Mouse (Mus musculus) cerebellum, adult 8-10 months (tissue): ENCODE measurements at regions not wholly inside any gene's neighbourhood (a gene's known extent, or its start where the extent isn't known, plus 50 kb on each side); places are given as distances from the start of the nearest gene placed in this dataset.

Experiments used
- DNase-seq: peaks from one replicate; pipeline ENCODE4 v3.0.0; 2022

DNA sequence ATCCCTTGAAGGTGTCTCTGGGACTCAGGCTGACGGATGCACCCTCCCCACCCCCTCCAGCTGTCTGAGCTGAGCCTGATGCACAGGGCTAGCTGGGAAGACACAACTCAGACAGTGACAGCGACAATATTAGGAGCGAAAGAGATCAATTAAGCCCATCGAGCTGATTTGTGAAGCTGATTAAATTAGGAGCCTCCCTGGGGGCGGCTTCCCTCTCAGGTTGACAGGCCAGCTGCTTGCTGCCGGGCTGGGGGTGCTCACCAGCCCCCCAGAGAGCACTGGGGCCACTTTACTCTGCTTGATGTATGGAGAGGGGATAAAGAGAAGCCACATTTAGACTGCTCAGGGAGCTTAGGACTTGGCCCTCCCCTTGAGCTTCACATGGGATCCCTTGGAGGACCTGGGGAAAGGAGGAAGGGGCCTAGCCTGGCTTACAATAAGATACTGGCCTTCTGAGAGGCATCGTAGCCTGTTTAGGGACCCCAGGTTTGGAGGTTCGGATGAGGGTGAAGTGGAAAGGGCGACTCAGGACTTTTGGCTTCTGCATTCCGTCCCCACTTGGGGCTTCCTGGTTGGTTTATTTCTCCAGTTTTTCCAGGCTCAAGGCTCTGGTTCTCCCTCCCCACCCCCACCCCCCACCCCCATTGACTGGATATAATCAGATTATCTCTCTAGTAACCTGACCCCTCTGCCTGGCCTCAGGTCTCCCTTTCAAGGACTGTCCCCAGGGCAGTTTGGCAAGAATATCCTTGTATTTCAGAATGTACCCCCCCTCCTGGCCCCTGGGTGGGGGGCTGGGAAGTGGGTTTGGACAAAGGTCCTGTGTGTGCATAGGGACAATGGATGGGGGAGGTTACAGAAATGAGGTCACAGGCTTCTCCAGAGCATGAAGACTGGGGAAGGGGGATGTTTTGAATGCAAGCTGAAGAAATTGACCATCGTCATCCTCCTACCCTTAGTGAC is 283.4 kb downstream of the Rps24 start:
- no peak for DNase-seq

DNA sequence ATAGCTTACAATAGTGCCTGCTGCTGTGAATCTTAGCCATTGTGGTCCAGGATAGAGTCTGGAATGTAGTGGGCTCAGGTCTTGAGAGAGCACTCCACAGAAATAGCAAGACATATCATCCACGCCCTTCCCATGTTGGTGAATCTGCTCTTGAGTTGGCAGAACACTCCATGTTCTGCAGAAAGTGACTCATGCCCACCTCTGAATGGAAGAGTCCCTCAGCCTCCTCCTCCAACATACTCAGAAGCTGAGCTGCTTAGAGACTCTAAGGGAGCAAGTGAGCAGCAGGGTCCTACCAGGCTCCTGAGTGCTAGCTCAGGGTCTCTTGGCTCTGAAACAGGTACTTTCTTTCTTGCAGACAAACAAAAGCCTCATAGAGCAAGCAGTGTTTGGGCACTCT is 284.7 kb downstream of the Rps24 start:
- no peak for DNase-seq

DNA sequence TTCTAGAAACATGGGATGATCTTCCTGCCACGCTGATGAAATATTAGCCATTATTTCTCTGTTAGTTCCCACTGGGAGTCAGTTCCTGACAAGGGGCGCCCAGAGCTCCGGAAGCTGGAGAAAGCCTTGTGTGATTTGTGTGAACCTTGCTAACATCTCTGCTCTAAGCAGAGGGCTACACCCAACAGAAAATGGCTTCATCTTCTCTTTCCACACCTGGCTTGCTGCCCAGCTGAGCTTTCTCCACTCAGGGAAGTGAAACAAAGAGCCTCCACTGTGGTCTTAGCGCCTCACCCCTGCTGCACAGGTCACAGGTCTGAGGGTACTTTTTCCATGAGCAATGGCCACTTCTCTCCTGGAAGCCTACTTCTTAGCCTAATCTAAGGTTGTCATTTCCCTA is 285.2 kb downstream of the Rps24 start:
- DNase-seq = no peak

DNA sequence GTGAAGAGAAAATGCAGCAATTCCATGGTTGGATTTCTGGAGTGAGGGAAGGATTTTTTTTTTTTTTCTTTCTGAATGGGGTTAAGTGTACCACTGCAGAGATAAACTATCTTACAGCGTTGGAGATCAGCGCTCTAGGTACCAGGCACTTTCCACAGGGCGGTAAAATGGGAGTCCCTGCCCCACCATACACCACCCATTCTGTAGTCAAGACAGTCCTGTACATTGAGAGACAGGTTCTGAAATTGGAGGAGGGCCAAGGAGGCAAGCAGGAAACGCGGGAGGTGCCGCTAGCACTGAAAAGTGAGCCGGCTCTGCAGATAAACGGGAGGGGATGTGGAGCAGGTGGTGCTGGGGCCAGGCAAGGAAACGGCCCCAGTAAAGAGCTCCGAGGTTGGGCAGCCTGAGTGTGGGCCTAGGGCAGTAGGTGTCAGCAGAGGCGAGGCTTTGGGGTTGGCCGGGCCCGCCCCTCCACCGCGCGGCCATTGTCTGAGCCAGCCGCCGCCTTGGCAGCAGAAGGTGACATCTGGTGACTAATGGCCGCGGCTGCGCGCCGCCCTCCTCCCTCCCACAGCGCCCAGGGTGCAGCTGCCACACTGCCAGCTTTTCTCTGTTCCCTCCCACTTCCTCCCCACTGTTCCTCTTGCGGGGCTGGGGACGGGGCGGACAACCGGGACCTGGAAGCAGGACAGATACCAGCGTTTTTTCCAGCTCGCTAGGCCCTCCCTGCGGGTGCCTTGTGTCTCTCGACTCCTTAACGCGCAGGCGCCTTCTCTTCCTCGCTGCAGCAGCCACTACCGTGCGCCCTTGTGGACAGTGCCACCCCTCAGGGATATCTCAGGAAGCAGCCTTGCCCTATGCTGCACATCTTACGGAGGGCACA is 292.1 kb downstream of the Rps24 start:
- DNase-seq = peak; percentile 94

DNA sequence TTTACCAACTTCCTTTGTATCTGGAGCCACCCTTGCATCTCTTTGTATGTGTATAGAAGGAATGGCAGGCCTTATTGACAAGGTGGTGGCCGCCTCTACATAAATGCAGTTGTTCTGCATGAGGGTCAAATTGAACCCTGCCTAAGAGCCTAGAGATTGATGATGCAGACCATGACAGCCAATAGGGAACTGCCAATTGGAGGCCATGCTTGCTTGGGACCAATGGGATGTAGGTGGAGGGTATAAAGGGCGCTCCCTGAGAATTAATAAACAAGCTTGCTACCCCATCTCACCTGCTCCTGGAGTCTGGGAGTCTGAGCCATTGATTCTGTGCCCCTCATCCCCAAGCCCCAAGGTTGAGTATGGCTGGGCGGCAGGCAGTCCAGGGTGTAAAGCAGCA is 294.7 kb downstream of the Rps24 start:
- DNase-seq = no peak

DNA sequence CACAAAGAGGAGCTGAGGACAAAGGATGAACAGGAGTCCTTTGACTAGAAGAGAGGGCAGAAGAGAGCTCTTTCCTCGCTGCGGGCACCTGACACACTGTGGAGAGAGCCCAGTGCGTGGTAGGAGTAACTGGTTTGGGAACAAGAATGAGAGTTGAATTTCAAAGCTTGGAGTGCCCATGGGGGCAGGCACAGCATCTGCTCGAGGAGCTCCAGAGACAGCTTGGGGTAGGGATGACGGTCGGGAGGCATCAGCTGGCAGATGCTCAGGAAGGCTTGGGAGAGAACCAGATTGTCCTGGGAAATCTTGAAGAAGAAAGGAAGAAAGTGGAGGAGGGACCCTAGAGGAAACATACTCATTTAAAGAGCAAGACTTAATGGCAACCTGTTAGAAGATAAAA is 297.0 kb downstream of the Rps24 start:
- no peak for DNase-seq

DNA sequence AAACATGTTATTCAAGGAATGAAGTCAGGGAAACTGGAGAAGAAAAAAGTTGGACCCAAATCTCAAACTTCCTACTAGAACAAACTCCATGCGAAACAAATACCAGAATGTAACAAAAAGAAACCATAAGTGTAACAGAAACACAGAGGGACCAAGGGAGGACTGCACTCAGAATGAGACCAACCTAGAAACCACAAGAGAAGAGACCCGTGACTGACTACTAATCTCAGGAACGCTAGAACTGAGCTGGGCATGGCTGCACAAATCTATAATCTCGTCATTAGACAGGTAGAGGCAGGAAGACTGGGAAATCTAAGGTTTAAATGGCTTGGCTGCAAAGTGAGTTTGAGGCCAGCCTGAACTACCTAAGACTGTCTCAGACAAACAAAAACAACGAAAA is 298.5 kb downstream of the Rps24 start:
- DNase-seq = no peak

DNA sequence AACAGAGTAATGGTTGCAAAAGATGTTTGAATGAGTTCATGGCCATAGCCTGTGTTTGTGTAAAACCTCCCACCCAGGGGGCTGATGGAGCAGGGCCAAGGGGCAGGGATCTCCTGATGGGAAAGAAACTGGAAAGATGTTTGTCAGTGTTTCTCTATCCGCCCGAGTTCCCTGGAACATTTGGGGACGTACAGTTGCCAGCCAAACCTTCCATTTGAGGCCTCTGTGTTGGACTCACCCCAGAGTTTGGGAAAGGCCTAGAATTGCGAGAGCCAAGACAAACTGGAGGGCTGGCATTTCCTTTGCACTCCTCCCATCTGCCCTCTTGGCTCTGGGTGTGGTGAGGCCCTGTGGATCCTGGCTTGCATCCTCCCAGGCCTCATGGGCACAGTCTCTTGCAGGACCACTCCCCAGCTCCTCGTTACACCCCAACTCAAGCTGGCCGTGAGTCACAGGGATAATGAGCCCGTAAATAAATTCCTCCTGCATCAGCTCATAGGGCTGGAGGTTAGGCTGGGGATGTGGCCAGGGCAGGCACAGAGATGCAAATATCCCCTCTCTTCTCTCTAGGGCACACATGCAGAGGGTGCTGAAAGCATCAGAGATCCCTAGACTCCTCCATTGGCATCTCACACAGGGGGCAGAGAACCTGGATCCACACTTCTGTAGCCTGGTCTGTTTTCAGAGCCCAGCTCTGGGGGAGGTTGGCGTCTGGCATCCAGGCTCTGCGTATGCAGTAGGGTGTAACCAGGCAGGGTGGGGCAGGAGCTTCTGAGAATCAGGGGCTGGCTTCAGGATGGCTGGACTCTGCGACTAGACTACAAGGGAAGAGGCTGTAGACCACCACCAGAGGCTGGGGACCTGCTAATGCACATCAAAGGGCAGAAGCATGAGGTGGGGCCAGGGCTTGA is 306.7 kb downstream of the Rps24 start:
- DNase-seq = peak; percentile 85

DNA sequence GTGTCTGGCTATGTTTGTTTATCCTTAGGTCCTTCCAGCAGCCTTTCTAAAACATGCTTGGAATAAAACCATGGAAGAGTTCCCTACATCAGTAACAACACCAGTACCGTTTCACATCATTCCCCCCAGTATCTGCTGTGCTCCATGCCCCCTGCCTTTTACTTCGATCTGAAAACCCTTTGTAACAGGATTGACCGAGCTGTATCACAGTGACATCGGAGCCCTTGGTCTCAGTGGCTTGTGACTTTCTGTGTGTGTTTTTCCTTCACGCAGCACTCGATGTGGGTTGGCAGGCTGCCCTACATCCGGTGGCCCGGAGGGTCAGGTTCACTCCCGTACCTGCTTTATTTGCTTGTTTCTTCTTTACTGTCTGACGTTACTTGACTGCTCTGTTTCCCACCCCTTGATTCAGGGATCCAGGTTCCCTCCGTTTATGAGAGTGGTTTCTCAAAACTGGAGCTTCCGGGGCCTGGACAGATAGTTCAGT is 307.5 kb downstream of the Rps24 start:
- peak; percentile 36 for DNase-seq

DNA sequence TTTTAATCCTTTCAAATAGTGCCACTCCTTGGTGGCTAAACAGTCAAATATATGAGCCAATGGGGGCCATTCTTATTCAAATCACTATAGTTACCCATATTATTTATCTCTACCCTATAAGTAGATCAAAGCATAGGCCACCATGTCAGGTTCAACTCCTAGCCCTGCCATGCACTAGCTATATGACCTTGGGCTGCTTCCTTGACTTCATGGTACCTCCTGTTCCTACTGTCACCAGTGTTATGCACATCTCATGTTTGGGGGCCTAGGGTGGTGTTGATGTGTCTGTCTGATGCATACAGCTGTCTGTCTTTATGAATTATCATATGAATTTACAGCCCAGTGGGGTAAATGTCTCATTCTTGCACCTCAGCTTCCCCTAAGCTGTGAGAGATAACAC is 310.6 kb downstream of the Rps24 start:
- no peak for DNase-seq

DNA sequence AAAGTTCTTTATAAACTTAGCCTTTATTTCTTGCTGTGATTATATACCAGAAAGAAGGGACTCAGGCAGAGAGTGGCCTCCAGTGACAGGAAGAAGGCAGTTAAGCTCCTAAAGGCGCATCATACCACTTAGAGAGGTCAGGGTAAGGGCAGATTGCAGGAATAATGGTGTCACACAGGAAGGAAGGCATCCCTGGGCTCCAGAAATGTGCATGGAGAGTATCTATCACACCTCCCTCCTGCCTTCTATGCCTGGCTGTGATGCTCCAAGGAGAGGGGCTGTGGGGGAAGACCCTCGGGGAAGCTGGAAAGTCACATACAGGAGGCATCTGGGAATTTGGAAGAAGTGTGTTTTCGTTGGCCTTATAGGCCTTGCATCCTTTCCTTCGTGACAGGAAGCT is 311.1 kb downstream of the Rps24 start:
- DNase-seq = no peak

DNA sequence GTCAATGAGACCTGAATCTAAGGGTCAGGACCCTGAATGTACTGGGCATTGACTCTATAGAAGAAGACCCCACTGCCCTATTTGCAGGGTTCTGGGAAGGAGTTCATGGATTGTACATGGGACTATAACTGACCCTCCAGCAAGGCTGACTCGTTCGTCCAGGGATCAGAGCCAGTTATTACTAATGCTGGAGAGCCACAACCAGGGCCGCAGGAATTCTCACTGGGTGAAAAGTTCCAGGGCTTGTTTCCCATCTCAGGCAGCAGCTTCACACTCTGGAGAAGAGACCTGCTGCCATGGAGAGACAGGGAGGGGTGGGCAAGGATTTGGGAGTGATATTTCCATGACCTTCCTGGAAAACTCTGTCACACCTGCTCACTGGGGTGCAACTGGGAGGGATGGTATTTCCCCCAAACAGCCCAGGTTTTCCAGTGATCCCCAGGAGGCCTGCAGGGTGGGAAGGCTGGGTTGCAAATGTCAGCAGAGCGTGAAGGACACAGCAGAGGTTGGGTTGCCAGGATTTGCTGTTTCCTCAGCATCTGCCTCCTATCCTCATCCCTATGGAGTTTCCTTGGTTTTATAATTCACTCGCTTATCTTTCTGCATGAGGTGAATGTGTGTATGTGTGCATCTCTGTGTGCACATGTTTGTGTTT is 316.2 kb downstream of the Rps24 start:
- no peak for DNase-seq

DNA sequence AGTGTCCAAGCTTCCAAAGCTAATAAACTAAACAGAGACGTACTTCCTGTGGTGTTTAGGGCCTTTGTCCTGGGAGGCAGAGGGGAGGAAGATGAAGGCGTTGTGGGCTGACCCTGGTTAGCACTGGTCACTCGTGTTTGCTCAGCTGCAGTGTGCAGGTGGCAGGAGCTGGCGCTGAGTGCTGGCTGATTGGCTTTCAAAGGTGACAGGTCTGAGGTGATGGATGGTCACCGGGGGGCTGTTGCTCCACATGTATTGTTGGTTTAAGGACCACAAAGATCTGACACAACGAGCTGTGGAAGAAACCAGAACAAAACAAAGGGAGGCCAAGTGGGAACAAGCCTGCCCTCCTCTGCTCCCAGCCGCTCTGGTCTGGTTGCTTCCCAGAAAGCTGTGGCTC is 320.1 kb downstream of the Rps24 start:
- no peak for DNase-seq

DNA sequence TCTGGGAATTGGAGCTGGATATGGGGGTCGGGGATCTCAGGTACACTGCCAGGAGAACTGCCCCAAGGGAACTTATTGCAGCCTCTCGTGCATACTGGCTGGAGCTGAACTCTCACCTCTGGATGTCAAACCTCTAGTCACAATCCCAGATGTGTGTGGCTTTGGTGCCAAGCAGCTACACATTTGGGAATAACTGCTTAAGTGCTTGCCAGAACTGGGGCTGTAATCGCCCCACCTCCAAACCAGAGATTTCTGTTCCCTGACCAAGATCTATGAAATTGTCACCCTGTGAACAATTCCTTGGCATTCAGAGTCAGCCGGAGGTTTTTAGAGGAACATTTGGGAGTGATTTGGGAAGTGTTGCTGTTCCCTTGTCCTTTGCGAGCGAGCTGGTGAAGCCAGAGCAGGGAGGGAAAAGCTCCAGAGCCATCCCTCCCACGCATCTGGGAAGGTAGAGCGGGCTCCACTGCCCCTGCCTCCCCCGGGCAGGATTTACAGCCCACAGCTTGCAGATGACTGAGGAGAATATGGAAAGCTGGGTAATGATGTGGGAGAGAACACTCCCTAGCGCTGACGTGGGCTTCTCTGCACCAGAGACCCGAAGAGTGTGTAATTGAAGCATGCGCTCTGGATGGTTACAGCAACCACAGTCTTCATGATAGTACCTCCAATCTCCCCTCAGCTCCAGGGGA is 336.1 kb downstream of the Rps24 start:
- no peak for DNase-seq

DNA sequence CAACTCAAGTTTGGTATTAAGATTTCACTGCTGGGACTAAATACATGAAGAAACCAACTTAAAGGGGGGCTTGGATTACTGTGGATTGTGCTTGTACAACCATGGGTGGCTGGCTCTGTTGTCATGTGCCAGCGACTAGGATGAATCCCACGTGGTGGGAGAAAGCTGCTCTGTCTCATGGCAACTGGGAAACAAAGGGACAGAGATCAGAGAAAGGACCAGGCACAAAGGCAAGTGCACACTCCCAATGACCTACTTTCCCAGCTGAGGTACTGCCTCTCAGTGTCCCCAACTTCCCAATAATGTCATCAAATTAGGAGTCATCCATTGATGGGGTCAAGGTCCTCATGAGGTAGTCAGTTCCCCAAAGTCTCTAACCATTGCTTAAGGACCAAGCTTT is 337.4 kb downstream of the Rps24 start:
- DNase-seq = no peak

DNA sequence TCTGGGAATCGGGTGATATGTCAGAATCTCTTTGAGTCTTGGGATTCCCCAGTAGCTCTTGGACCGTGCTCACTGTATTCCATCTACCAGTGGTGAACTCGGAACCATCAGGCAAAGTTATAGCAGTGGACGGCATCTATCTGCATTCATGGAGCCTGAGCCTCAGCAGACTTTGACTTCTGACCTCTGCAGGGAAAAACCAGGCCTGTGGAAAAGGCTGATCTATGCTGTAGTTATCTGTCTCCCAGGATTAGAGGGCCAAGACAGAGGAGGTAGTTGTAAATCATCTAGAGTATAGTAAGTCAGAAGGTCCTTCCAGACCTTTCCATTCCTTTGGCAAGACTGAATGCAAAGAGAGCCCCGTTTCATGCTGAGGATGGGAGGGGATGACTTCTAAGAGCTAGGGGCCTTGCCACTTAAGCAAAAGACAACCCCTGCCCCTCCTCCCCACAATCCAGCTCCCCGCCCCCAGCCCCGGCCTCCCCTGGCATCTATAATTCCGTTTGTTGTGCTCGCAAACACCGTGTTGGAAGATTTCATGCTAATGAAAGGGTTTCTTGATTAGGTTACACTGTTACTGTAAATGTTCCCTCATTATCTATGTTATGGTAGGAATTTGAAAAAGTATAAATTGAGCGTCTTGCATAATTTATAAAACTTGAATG is 338.9 kb downstream of the Rps24 start:
- no peak for DNase-seq

DNA sequence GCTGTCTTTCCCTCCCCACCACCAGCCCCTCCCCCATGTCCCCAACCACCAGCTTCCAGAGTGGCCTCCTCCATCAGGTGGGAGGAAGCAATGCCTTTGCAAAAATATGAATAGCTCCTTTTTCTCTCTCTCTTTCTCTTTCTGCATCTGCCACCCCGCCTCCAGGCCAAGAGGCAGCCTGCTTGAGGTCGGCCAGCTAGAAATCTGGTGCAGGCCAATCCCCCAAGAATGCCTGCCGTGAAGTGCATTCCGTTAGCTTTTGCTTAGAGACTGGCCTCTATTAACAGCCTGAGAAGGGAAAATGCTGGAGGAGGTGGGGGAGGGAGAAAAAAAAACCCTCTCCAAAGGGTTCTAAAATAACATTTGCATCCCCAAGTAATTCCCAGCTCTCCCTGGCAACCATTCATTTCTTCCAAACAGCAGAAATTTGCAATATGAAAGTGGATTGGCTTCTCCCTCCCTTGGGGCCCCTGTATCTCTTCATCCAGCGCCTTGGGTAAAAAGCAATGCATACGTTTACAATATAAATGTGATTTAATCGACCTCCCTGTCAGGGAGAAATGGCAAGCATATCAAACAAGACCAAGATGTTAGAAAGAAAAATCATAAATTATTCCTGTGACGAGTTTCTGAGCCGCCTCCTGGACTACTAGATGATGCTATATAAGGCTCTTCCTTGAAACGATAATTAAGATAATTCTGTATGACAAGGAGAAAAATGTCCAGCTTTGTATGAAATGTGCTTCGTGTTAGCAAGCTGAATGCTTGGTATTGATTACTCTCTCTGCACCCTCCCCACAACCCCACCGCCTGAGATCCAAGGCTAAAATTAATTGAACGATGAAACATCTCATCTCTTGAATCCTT is 339.8 kb downstream of the Rps24 start:
- no peak for DNase-seq

DNA sequence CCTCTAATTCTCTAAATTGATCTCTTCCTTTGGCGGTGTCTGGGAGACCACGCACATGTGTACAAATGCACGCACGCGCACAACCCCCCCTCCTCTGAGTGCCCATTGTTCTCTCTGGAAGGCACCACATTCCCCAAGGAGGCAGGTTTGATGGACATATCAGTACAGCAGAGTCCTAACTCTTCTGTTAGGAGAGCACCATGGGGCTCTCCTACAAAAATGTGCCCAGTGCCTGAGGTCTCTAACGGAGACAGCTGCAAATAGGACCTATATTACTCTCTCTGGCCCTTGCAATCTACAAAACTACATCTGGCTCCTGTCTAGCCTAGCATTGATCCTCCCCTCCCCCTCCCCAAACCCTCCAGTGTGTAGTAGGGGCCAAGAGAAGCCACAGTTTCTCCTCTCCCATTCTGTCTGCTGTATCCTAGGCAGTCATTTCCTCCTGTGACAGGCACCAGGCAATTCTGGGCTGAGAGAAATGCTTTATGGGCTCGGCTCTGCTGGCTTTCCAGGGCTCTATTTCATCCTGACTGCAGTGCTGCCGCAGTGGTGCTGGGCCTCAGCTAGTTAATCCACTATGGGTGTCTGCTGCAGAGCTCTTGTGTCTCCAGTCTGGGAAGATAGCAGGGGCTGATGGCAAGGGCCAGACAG is 340.6 kb downstream of the Rps24 start:
- DNase-seq = no peak

DNA sequence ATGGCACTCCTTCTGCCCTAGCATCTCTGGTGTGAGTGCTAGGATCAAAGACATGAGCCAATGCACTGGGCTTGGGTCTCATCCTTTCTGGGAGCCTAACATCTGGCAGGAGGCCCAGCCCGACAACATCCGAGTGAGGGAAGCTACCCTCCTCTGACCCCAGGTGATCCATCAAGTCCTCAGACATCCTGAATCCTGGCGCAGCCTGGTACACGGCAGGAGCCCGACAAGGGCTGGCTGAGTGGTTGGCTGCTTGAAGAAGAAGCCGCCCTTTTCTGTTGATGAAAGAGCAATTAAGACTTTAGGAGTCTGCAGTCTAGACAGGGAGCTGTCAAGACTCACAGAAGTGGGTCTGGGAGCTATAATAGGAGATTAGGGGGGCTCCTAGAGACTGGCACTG is 342.1 kb downstream of the Rps24 start:
- no peak for DNase-seq
